Mouse (Mus musculus) liver, embryonic 15.5 days (tissue): ENCODE measurements around the gene Abr. TPM values are rescaled to one million over a fixed set of nuclear protein-coding genes. Genes with fewer than 3 reads are reported as not detected.

Experiments
- ATAC-seq: fragments of 200-750 bp; cut with Nextera tagmentation; 2 replicates; pipeline ENCODE4 v1.8.0; 2017; ENCODE audit warnings: moderate number of reproducible peaks, mild to moderate bottlenecking, moderate library complexity; ENCODE audit not compliant: insufficient read depth
- H3K27ac ChIP-seq: fragments of 300-500 bp; sonication (generic); replicated peaks from 2 replicates; pipeline ENCODE4 v1.5.1; 2015; ENCODE audit warnings: mild to moderate bottlenecking, inconsistent platforms
- H3K27me3 ChIP-seq: fragments of 300-500 bp; sonication (generic); 2 replicates; pipeline ENCODE4 v1.6.1; 2015; ENCODE audit warnings: mild to moderate bottlenecking, inconsistent platforms
- H3K36me3 ChIP-seq: fragments of 300-500 bp; sonication (generic); replicated peaks from 2 replicates; pipeline ENCODE4 v1.6.1; 2015; ENCODE audit warnings: moderate library complexity, mild to moderate bottlenecking, inconsistent platforms
- H3K4me1 ChIP-seq: fragments of 300-500 bp; sonication (generic); replicated peaks from 2 replicates; pipeline ENCODE4 v1.6.1; 2015; ENCODE audit warnings: inconsistent platforms
- H3K4me2 ChIP-seq: fragments of 300-500 bp; sonication (generic); 2 replicates; pipeline ENCODE4 v1.6.1; 2015; ENCODE audit warnings: moderate library complexity, mild to moderate bottlenecking, inconsistent platforms
- H3K4me3 ChIP-seq: fragments of 300-500 bp; sonication (generic); replicated peaks from 2 replicates; pipeline ENCODE4 v1.5.1; 2015; ENCODE audit warnings: mild to moderate bottlenecking, inconsistent platforms
- H3K9ac ChIP-seq: fragments of 300-500 bp; sonication (generic); 2 replicates; pipeline ENCODE4 v1.6.1; 2015; ENCODE audit warnings: moderate library complexity, mild to moderate bottlenecking, inconsistent platforms
- H3K9me3 ChIP-seq: fragments of 300-500 bp; sonication (generic); replicated peaks from 2 replicates; pipeline ENCODE4 v1.6.1; 2016; ENCODE audit warnings: inconsistent platforms
- WGBS: fragments of 180-500 bp; shearing (Covaris S2); methylation state at CpG from one replicate; pipeline ENCODE4 v1.1.7; 2015; ENCODE audit warnings: mixed read lengths; ENCODE audit not compliant: insufficient replicate concordance; 5-methylcytosine and 5-hydroxymethylcytosine counted together
- polyA plus RNA-seq: library from polyadenylated mRNA; unstranded; fragments of >200 nt; fragmentation: Nextera tagmentation; extraction: Ambion mirVana; gene quantifications from 2 replicates; pipeline ENCODE4 v1.2.1, GENCODE M21; 2015

Abr gene
- polyA plus RNA-seq, 1 experiment from 2014 or later = 4.3 TPM

GRCm38 (mm10) chr11:76588632-76589485, 33.3 kb downstream of the Abr start:
- no peak overlapping the region for H3K9ac ChIP-seq
- 54% methylated on average over 10 of the region's 10 CpGs for WGBS
- peaks cover 12% of the 10 kb centered on the region for H3K4me1 ChIP-seq
- H3K4me3 ChIP-seq = no peak overlapping the region
- H3K4me2 ChIP-seq = no peak overlapping the region
- no peaks in the 10 kb centered on the region for H3K27me3 ChIP-seq
- no peak overlapping the region for H3K27ac ChIP-seq
- no peaks in the 10 kb centered on the region for H3K9me3 ChIP-seq
- no peak for ATAC-seq
- no peaks in the 10 kb centered on the region for H3K36me3 ChIP-seq

- 25% methylated on average over 2 of the region's 2 CpGs for WGBS
- peak; percentile 40; the same call in 1 of the 2 replicates for ATAC-seq
- Histone ChIP-seq H3K4me1 (peaks cover 4% of the 10 kb centered on the region), H3K36me3 (no peaks in the 10 kb centered on the region), H3K4me2 (no peak overlapping the region), H3K4me3 (no peak overlapping the region), H3K27me3 (no peaks in the 10 kb centered on the region), H3K9me3 (no peaks in the 10 kb centered on the region), H3K27ac (peak overlapping the region; percentile 72), H3K9ac (no peak overlapping the region)
These were observed 34.1 kb downstream of the Abr start for GRCm38 (mm10) chr11:76588032-76588431.

GRCm38 (mm10) chr11:76587333-76587732, 34.8 kb downstream of the Abr start:
- Histone ChIP-seq H3K27ac (peak overlapping the region; percentile 72), H3K9me3 (no peaks in the 10 kb centered on the region), H3K9ac (no peak overlapping the region), H3K36me3 (no peaks in the 10 kb centered on the region), H3K4me3 (no peak overlapping the region), H3K27me3 (no peaks in the 10 kb centered on the region), H3K4me2 (no peak overlapping the region), H3K4me1 (no peaks in the 10 kb centered on the region; the same call in 1 of the 2 replicates)
- ATAC-seq = no peak
- 16% methylated on average over 1 of the region's 1 CpGs for WGBS

- Histone ChIP-seq H3K9ac (no peak overlapping the region), H3K9me3 (no peaks in the 10 kb centered on the region), H3K4me3 (no peak overlapping the region), H3K27me3 (no peaks in the 10 kb centered on the region), H3K36me3 (no peaks in the 10 kb centered on the region), H3K27ac (no peak overlapping the region), H3K4me1 (no peaks in the 10 kb centered on the region; the same call in 1 of the 2 replicates), H3K4me2 (no peak overlapping the region)
- WGBS = 40% methylated on average over 3 of the region's 3 CpGs
- no peak for ATAC-seq
These were observed 36.0 kb downstream of the Abr start for GRCm38 (mm10) chr11:76586119-76586518.

- ATAC-seq = no peak
- H3K27me3 ChIP-seq = peaks cover 18% of the 10 kb centered on the region
These were observed 44.4 kb downstream of the Abr start for GRCm38 (mm10) chr11:76577588-76578257.

GRCm38 (mm10) chr11:76572820-76573385, 49.2 kb downstream of the Abr start:
- Histone ChIP-seq H3K27me3 (peaks cover 66% of the 10 kb centered on the region), H3K27ac (no peak overlapping the region), H3K4me1 (0 out of 2 replicates have a peak, but pooled peaks cover 4% of the 10 kb centered on the region), H3K9ac (no peak overlapping the region), H3K4me2 (no peak overlapping the region), H3K9me3 (no peaks in the 10 kb centered on the region), H3K4me3 (no peak overlapping the region), H3K36me3 (no peaks in the 10 kb centered on the region)
- no peak for ATAC-seq
- WGBS = 60% methylated on average over 6 of the region's 6 CpGs

More at GRCm38 (mm10) chr11:76577588-76578257, 44.4 kb downstream of the Abr start:
- no peaks in the 10 kb centered on the region for H3K9me3 ChIP-seq
- H3K36me3 ChIP-seq = no peaks in the 10 kb centered on the region
- 31% methylated on average over 12 of the region's 12 CpGs for WGBS
- H3K9ac ChIP-seq = no peak overlapping the region
- H3K27ac ChIP-seq = no peak overlapping the region
- H3K4me1 ChIP-seq = no peaks in the 10 kb centered on the region
- no peak overlapping the region for H3K4me2 ChIP-seq
- no peak overlapping the region for H3K4me3 ChIP-seq

- Histone ChIP-seq H3K9me3 (no peaks in the 10 kb centered on the region), H3K4me2 (peak overlapping the region; percentile 63), H3K9ac (no peak overlapping the region), H3K4me1 (0 out of 2 replicates have a peak, but pooled peaks cover 4% of the 10 kb centered on the region), H3K4me3 (peak overlapping the region; percentile 46), H3K27ac (no peak overlapping the region), H3K27me3 (peaks cover 67% of the 10 kb centered on the region), H3K36me3 (no peaks in the 10 kb centered on the region)
- ATAC-seq = no peak
- 13% methylated on average over 9 of the region's 9 CpGs for WGBS
These were observed 50.5 kb downstream of the Abr start for GRCm38 (mm10) chr11:76571613-76571929.

GRCm38 (mm10) chr11:76570741-76571612, 51.1 kb downstream of the Abr start:
- peaks cover 67% of the 10 kb centered on the region for H3K27me3 ChIP-seq
- no peak for ATAC-seq
- 0 out of 2 replicates have a peak, but pooled peaks cover 4% of the 10 kb centered on the region for H3K4me1 ChIP-seq
- H3K9me3 ChIP-seq = no peaks in the 10 kb centered on the region
- H3K36me3 ChIP-seq = no peaks in the 10 kb centered on the region
- H3K9ac ChIP-seq = no peak overlapping the region
- H3K4me2 ChIP-seq = peak overlapping the region; percentile 63
- WGBS = 3% methylated on average over 66 of the region's 66 CpGs
- H3K4me3 ChIP-seq = peak overlapping the region; percentile 46
- H3K27ac ChIP-seq = no peak overlapping the region

GRCm38 (mm10) chr11:76570201-76570731, 51.8 kb downstream of the Abr start:
- Histone ChIP-seq H3K36me3 (no peaks in the 10 kb centered on the region), H3K4me2 (peak overlapping the region; percentile 63; the same call in 1 of the 2 replicates), H3K27me3 (peaks cover 67% of the 10 kb centered on the region), H3K27ac (no peak overlapping the region), H3K9ac (no peak overlapping the region), H3K9me3 (no peaks in the 10 kb centered on the region), H3K4me3 (peak overlapping the region; percentile 46; the same call in 1 of the 2 replicates), H3K4me1 (0 out of 2 replicates have a peak, but pooled peaks cover 4% of the 10 kb centered on the region)
- WGBS = 25% methylated on average over 10 of the region's 10 CpGs
- no peak for ATAC-seq

GRCm38 (mm10) chr11:76569436-76569835, 52.7 kb downstream of the Abr start:
- no peak overlapping the region for H3K27ac ChIP-seq
- no peak for ATAC-seq
- H3K36me3 ChIP-seq = no peaks in the 10 kb centered on the region
- no peak overlapping the region for H3K4me3 ChIP-seq
- no peaks in the 10 kb centered on the region for H3K9me3 ChIP-seq
- peaks cover 62% of the 10 kb centered on the region for H3K27me3 ChIP-seq
- H3K4me2 ChIP-seq = no peak overlapping the region
- WGBS = 32% methylated on average over 3 of the region's 3 CpGs
- 0 out of 2 replicates have a peak, but pooled peaks cover 4% of the 10 kb centered on the region for H3K4me1 ChIP-seq
- no peak overlapping the region for H3K9ac ChIP-seq
